Mouse (Mus musculus) retina, postnatal 7 days (tissue): Measurements from ENCODE around the gene Magi1.

ENCODE experiments used
- DNase-seq: peaks from one replicate; pipeline ENCODE4 v3.0.0-alpha.2; 2012; ENCODE audit warnings: low read depth, low spot score

The Magi1 gene

GRCm38 (mm10) chr6:93728791-93729190 is 554.9 kb downstream of the Magi1 start:
- DNase-seq: no peak

GRCm38 (mm10) chr6:93727630-93728178 is 556.0 kb downstream of the Magi1 start:
- DNase-seq: no peak

GRCm38 (mm10) chr6:93726829-93727455 is 556.8 kb downstream of the Magi1 start:
- DNase-seq: no peak

- no peak for DNase-seq
Observed at GRCm38 (mm10) chr6:93726121-93726520, 557.6 kb downstream of the Magi1 start.

GRCm38 (mm10) chr6:93724749-93725148 is 559.0 kb downstream of the Magi1 start:
- no peak for DNase-seq

GRCm38 (mm10) chr6:93723226-93723625 is 560.5 kb downstream of the Magi1 start:
- no peak for DNase-seq

GRCm38 (mm10) chr6:93719532-93719931 is 564.2 kb downstream of the Magi1 start:
- no peak for DNase-seq

GRCm38 (mm10) chr6:93718385-93718784 is 565.3 kb downstream of the Magi1 start:
- no peak for DNase-seq

GRCm38 (mm10) chr6:93717826-93718375 is 565.8 kb downstream of the Magi1 start:
- DNase-seq: no peak

GRCm38 (mm10) chr6:93716686-93717625 is 566.8 kb downstream of the Magi1 start:
- DNase-seq: no peak

GRCm38 (mm10) chr6:93715181-93716180 is 568.2 kb downstream of the Magi1 start:
- no peak for DNase-seq

- no peak for DNase-seq
Observed at GRCm38 (mm10) chr6:93704350-93704749, 579.4 kb downstream of the Magi1 start.

GRCm38 (mm10) chr6:93699436-93699835 is 584.3 kb downstream of the Magi1 start:
- no peak for DNase-seq

GRCm38 (mm10) chr6:93697956-93698355 is 585.8 kb downstream of the Magi1 start:
- no peak for DNase-seq

GRCm38 (mm10) chr6:93678766-93679165 is 605.0 kb downstream of the Magi1 start:
- DNase-seq: no peak

GRCm38 (mm10) chr6:93666731-93667130 is 617.0 kb downstream of the Magi1 start:
- DNase-seq: no peak

- DNase-seq: no peak
Observed at GRCm38 (mm10) chr6:93665056-93665805, 618.5 kb downstream of the Magi1 start.

- no peak for DNase-seq
Observed at GRCm38 (mm10) chr6:93661139-93661538, 622.6 kb downstream of the Magi1 start.

- DNase-seq: no peak
Observed at GRCm38 (mm10) chr6:93659534-93659933, 624.2 kb downstream of the Magi1 start.
